Mouse (Mus musculus): Measurements from ENCODE around the gene Bricd5. TPM values are rescaled to one million over a fixed set of nuclear protein-coding genes. Genes with fewer than 3 reads are reported as not detected.
"Not testable (repeated sequence)": the region's sequence is repeated elsewhere in the genome, so short reads cannot be mapped to it uniquely, and the experiment has no call there.

Gene Bricd5
- 0.47 and 4.0 TPM in 2 replicates for total RNA-seq (2014; rRNA removed)
- polyA plus RNA-seq (2015; fragmentation: Nextera tagmentation; extraction: Ambion mirVana): 1.3 and 1.4 TPM in 2 replicates

DNA sequence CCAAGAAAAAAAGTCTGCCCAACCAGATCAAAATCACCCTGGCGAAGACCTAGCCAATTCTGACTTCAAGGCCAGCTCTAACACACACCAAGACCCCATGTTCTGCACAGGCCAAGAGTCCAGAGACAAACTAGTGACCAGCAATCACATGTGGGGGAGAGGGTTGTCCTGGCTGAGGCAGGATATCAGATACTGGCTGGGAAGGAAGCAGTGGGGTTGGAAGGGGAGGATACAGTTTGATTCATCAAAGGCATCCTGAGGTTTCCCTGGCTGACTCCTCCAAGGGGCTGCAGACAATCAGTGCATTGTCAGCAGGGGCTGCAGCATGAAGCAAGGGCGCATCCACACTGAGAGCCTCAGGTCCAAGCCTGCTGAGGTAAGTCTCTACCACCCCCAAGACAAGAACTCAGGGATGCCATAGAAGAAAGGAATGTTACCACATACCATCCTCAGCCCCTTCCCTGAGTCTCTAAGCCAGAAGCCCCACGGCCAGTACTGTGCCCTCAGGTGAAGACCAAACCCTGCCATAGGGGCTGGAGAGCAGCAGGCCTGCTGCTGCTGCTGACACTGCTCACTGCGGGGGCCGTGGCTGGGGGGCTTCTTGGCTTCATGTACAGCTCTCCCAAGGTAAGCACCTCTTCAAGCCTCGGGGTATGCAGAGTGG lies at the start of gene Bricd5:
TSS of gene Bricd5 (plus strand) at position 273 of the 664 bp plus-strand sequence.
- no peak for DNase-seq (ENCODE audit: low spot score)
- Histone ChIP-seq H3K27me3 (ENCODE audit: insufficient read depth, low read length) (no peaks in the 10 kb centered on the region), H3K4me2 (ENCODE audit: low read depth, low read length) (peak within 1 kb of the TSS; percentile 97), H3K4me1 (ENCODE audit: insufficient read depth, low read length) (peaks cover 25% of the 10 kb centered on the region), H3K27ac (peak within 1 kb of the TSS; percentile 71), H3K9ac (replicated peaks; ENCODE audit: low read length) (0 out of 2 replicates have a peak within 1 kb of the TSS, but pooled peaks have one; percentile 25), H3K9me3 (ENCODE audit: low read length) (no peaks in the 10 kb centered on the region), H3K36me3 (ENCODE audit: insufficient read depth, low read length) (peaks cover 30% of the 10 kb centered on the region), H3K4me3 (ENCODE audit: low read length) (no peak within 1 kb of the TSS)
- TF ChIP-seq CTCF (IDR thresholded peaks at IDR 0.05; ENCODE audit: low read depth): no peak
- no peak for ATAC-seq
- WGBS: 74% methylated on average over 6 of the region's 6 CpGs

GRCm38 (mm10) chr17:24424489-24424888 lies 49.2 kb upstream of the Bricd5 start:
- WGBS: 92% methylated on average over 5 of the region's 5 CpGs
- Histone ChIP-seq H3K4me3 (ENCODE audit: low read length) (no peak overlapping the region), H3K27me3 (ENCODE audit: insufficient read depth, low read length) (no peaks in the 10 kb centered on the region), H3K4me1 (ENCODE audit: insufficient read depth, low read length) (no peaks in the 10 kb centered on the region), H3K36me3 (ENCODE audit: insufficient read depth, low read length) (peaks cover 46% of the 10 kb centered on the region), H3K4me2 (ENCODE audit: low read depth, low read length) (no peak overlapping the region), H3K9ac (replicated peaks; ENCODE audit: low read length) (no peak overlapping the region), H3K27ac (no peak overlapping the region), H3K9me3 (ENCODE audit: low read length) (no peaks in the 10 kb centered on the region)
- DNase-seq (ENCODE audit: low spot score) (no peak), ATAC-seq (no peak)
- no peak for TF ChIP-seq CTCF (IDR thresholded peaks at IDR 0.05; ENCODE audit: low read depth)

DNA sequence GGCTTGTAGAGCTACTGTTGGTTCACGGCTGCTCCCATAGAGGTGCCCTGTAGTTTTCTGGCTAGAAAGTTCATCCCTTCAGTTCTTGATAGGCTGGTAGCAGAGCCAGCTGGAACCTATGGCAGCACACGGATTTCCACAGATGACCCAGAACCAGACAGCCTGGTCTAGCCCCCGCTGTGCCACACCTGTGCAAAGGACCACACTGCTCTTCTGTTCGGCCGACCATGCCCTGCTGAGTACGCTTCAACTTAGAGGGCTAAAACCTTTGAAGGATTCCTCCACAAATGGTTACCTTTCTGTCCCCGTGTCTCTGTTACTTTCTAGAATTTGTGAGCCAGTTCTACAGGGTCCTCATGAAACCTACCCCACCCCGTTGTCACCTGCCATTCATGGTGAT lies 48.4 kb upstream of the Bricd5 start:
- not testable (repeated sequence) for H3K27me3 ChIP-seq (ENCODE audit: insufficient read depth, low read length); DNase-seq (ENCODE audit: low spot score); H3K4me2 ChIP-seq (ENCODE audit: low read depth, low read length); H3K9me3 ChIP-seq (ENCODE audit: low read length); ATAC-seq; H3K4me3 ChIP-seq (ENCODE audit: low read length); H3K9ac ChIP-seq (replicated peaks; ENCODE audit: low read length); H3K27ac ChIP-seq; H3K4me1 ChIP-seq (ENCODE audit: insufficient read depth, low read length)
- WGBS: 86% methylated on average over 4 of the region's 8 CpGs
- H3K36me3 ChIP-seq (ENCODE audit: insufficient read depth, low read length): peaks cover 38% of the 10 kb centered on the region

GRCm38 (mm10) chr17:24425905-24426304 lies 47.8 kb upstream of the Bricd5 start:
- Histone ChIP-seq H3K4me1 (ENCODE audit: insufficient read depth, low read length) (no peaks in the 10 kb centered on the region), H3K27ac (peak overlapping the region; percentile 96; the same call in 1 of the 2 replicates), H3K9me3 (ENCODE audit: low read length) (no peaks in the 10 kb centered on the region), H3K36me3 (ENCODE audit: insufficient read depth, low read length) (peaks cover 32% of the 10 kb centered on the region), H3K4me3 (ENCODE audit: low read length) (no peak overlapping the region), H3K9ac (replicated peaks; ENCODE audit: low read length) (no peak overlapping the region; the same call in 1 of the 2 replicates), H3K4me2 (ENCODE audit: low read depth, low read length) (peak overlapping the region; percentile 71; the same call in 1 of the 2 replicates), H3K27me3 (ENCODE audit: insufficient read depth, low read length) (no peaks in the 10 kb centered on the region)
- no peak for DNase-seq (ENCODE audit: low spot score)
- no peak for ATAC-seq
- no peak for TF ChIP-seq CTCF (IDR thresholded peaks at IDR 0.05; ENCODE audit: low read depth)
- 86% methylated on average over 7 of the region's 7 CpGs for WGBS

DNA sequence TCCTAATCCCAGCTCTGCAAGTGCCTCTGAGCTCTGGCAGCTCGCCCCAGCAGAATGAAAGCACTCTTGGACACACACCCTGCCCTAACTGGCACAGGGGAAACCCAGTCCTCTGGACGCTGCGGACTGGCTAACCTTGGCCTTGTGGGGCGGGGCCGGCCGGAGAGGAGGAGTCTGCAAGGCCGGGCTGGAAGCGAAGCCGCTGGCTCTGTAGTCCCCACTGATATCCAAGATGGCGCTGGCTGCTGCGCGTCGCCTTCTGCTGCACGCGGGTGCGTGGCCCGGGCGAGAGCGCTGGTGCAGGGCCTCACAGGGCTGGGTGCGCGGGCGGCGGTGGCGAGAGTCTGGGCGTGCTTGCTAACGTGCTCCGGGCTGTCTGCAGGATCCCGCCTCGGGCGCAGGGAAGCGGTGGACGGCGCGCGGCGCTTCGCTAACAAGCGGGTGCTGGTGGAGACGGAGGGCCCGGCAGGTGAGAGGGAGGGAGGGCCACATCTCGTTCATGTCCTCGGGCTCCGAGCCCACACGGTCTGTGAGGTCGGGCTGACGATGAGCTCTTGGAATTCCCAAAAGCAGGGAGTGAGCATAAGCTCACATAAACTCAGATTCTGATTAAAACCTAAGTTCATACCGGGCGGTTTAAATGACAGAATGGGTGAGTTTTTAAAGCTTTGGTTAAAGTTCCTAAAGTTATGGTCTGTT lies 47.1 kb upstream of the Bricd5 start, which contains the start of gene Eci1:
TSS of gene Eci1 (plus strand) at position 171 of the 699 bp plus-strand sequence.
- Histone ChIP-seq H3K4me1 (ENCODE audit: insufficient read depth, low read length) (no peaks in the 10 kb centered on the region), H3K36me3 (ENCODE audit: insufficient read depth, low read length) (peaks cover 25% of the 10 kb centered on the region), H3K9me3 (ENCODE audit: low read length) (no peaks in the 10 kb centered on the region), H3K4me3 (ENCODE audit: low read length) (peak within 1 kb of the TSS; percentile 71), H3K4me2 (ENCODE audit: low read depth, low read length) (peak within 1 kb of the TSS; percentile 71), H3K27me3 (ENCODE audit: insufficient read depth, low read length) (no peaks in the 10 kb centered on the region), H3K27ac (peak within 1 kb of the TSS; percentile 96), H3K9ac (replicated peaks; ENCODE audit: low read length) (peak within 1 kb of the TSS; percentile 80)
- WGBS: under 1% methylated on average over 48 of the region's 48 CpGs
- peak; percentile 99 for ATAC-seq
- DNase-seq (ENCODE audit: low spot score): peak; percentile 94
- TF ChIP-seq CTCF (IDR thresholded peaks at IDR 0.05; ENCODE audit: low read depth): no peak

- WGBS: 2% methylated on average over 8 of the region's 8 CpGs
- Histone ChIP-seq H3K27me3 (ENCODE audit: insufficient read depth, low read length) (no peaks in the 10 kb centered on the region), H3K4me1 (ENCODE audit: insufficient read depth, low read length) (no peaks in the 10 kb centered on the region), H3K27ac (peak overlapping the region; percentile 96; the same call in 1 of the 2 replicates), H3K4me3 (ENCODE audit: low read length) (peak overlapping the region; percentile 71), H3K4me2 (ENCODE audit: low read depth, low read length) (peak overlapping the region; percentile 71), H3K36me3 (ENCODE audit: insufficient read depth, low read length) (peaks cover 20% of the 10 kb centered on the region), H3K9ac (replicated peaks; ENCODE audit: low read length) (peak overlapping the region; percentile 80; the same call in 1 of the 2 replicates), H3K9me3 (ENCODE audit: low read length) (no peaks in the 10 kb centered on the region)
- DNase-seq (ENCODE audit: low spot score): no peak
- no peak for TF ChIP-seq CTCF (IDR thresholded peaks at IDR 0.05; ENCODE audit: low read depth)
- ATAC-seq: no peak
These were observed 46.5 kb upstream of the Bricd5 start for GRCm38 (mm10) chr17:24427170-24427557.

Measured in hindbrain, postnatal 0 days (tissue).